Mouse (Mus musculus): ENCODE results near the gene Amfr.
"Not testable (repeated sequence)": the region's sequence is repeated elsewhere in the genome, so short reads cannot be mapped to it uniquely, and the experiment has no call there.

Gene Amfr

DNA sequence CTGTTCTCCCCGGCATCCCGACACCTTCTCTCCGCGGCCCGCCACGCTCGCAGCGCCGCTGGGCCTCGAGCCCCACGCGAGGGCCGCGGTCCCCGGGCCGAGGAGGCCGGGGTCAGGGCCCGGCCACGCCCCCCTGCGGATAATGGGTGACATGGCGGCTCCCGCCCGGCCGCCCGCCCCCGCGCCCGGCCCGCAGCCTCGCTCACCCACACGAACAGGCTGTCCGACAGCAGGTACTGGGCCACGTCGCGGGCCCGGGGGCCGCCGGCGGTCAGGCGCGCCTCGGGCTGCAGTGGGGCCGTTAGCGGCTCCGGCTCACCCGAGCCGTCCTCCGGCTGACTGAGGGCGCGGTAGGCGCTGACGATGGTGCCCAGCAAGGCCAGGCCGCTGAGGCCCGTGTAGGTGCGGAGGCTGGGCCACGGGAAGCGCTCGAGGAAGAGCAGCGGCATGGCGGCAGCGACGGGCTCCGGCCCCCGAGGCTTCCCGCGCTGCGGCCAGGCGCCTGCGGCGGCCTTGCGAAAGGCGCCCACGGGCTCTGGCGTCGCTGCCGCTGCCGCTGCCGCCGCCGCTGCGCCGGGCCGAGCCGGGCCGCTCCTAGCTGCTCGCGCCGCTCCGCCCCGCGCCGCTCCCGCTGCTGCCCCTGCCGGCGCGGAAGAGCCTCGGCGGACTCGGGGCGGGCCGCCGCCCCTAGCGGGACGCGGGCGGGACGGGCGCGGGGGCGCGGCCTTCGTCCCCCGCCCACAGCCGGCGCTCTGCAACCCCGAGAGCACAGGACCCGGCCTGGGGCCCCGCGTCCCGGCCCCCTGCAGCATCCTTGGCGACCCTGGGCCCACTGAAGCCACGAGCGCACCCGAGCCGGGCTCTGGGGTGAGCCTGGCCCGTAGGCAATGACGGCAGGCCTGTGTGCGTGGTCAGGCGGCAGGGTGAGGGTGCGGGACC, at the start of gene Amfr:
Amfr (minus strand) TSS at position 830 of the 939 bp plus-strand sequence.
- CTCF ChIA-PET, result interaction anchor here (0.5 kb wide), 1 partner anchor 9 kb away, joined by 3 read pairs; no protein-coding TSS in a partner anchor

DNA sequence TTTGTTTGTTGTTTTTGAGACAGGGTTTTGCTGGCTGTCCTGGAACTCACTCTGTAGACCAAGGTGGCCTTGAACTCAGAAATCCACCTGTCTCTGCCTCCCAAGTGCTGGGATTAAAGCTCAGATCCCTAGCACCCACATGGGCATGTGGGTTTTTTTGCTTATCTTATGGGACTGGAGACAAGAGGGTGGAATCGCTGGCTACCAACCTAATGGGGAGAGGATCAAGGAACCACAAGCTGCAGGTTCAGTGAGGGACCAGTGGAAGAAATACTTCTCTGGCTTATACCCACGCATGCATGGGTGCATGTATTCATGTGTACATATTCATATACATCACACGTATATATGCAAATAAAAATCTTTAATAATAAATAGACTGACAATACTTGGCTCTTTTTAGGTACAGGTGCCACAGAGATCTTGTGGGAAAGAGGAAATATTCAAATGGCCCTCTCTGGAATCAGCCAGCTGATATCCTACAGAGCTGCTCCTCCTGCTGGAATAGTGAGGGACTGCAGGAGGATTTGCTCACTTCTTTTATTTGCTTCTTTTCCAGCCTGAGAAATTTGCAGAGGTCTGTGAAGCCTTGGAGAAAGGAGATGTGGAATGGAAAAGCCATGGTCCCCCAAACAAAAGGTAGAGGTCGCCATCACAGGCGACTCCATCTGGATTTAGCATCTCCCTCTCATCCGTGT, 44.7 kb upstream of the Amfr start:
- CTCF ChIA-PET, result no interaction called here

DNA sequence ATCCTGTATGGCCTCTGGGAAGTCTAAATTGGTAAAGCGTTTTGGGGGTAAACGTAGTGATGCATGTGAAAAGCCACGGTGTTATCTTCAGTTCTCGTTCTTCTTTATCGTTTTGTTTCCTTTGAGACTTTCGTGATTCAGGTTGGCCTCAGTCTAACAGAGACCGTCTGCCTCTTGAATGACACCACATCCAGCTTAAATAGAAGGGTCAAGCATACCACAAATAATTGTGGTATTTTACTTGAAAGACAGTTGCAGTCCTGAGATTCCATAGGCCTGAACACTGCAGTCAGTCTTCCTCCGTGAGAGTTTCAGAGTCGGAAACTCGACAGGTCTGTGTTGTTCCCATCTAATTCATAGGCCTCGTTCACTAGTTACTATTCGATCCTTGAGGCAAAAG, 40.1 kb upstream of the Amfr start:
- CTCF ChIA-PET, result no interaction called here

DNA sequence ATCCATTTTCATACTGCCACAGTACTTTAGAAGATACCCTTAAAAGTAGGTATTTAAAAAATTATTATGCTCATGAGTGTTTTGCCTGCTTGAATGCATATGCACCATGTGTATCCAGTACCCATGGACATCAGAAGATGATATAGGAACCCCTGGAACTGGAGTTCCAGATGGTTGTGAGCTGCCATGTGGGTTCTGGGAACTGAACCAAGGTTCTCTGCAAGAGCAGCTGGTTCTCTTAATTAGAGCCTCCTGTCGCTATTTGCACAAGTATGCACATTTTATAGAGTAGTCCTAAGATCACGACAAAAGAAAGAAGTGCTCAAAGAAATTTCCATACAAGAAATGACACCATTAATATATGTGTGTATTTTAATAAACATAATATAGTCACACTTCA, 35.2 kb upstream of the Amfr start:
- CTCF ChIA-PET, result no interaction called here

DNA sequence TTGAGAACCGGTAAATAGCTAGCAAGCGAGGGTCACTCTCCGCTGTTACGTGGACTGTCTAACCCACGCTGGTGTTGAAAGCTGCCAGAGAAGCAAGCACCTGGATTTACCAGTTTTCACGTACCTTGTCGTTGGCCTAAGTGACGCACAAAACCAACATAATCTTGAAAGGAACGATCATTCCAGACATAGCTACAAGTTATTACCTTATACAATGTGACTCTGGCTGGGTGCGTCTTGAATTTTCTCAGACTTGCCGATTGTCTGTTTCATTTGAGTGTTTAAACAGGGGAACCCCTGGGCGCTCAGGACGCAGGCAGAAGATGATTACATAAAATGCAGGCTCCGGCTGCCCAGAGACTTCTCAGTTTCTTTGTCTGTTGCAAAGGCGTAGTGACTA, 25.2 kb upstream of the Amfr start:
- CTCF ChIA-PET, result no interaction called here

DNA sequence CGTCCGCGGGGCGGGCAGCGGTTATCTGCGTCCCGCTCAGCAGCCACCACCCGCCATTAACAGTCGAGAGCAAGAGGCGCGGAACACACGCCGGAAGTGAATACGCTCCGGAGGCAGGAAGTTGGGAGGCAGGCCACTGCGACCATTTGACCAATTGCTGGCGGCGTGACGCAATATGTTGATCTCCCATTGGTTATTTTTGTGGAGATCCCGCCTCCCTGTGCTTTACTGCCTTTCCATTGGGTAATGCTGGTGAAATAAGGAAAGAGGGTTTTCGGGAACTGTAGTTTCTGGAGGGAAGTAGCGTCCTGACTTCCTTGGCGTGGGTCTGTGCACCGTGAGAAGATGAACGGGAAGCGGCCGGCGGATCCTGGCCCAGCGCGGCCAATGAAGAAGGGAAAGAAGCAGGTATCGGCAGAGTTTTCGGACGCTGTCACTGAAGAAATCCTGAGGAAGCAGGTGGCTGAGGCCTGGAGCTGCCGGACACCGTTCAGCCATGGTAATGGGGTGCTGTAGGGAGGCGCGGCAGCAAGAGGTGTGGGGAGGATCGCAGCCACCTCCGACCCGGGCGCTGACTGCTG, 24.4 kb upstream of the Amfr start, which contains the start of the genes Nudt21 and Ogfod1:
Nudt21 (minus strand) TSS at position 88 of the 581 bp plus-strand sequence.
Ogfod1 (plus strand) TSS at position 255 of the 581 bp plus-strand sequence.
- CTCF ChIA-PET, result no interaction called here

DNA sequence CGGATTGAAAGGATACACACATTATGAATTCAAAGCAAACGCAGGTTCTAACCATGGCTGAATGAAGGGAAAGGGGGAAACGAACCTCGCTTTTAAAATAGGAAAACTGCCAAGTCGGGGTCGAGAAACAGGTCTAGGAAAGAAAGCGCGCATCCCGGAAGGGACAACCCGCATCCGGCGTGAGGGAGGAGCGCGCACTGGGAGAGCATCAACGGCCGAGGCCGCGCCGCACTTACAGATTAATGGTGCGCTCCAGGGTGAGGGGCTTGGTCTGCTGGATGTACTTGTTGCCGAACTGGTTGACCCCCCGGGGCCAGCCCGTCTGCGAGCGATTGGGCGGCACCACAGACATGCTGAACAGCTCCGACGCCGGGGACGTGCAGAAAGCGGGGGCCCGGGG, 23.9 kb upstream of the Amfr start:
- CTCF ChIA-PET, result not testable (repeated sequence)

DNA sequence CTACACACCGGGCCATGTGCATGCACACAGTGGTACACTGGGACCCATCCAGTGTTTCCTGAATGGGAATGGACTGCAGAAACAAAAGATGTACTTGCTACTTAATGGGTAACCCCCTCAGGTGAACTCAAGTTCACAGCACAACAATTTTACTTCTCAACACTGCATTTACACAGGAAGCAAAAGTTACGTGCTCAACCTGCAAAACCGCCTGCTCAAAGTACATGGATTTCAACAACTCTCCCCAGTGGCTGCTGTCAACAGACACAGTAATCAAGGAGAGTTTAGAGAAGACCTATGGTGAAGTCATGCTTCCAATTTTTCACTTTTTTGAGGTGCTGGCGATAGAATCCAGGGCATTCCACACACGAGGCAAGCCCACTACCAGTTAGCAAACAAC, 22.6 kb upstream of the Amfr start:
- CTCF ChIA-PET, result no interaction called here

DNA sequence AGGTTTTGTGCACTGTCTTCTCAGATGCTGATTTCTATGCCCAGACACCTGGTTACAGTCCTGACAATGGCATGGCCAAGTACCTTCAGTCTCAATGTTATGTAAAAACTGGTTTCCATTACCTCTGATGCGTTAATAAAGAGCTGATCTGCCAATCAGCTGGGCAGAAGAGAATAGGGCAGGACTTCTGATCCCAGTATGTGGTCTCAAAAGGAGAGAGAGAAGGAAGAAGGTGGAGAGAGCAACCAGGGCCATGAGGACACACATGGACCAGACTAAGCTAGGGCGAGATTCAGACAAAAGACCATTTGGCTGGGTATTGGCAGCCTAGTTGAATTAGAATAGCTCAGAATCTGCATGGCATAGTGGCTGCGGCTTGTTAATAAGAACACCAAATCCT, 21.0 kb upstream of the Amfr start:
- CTCF ChIA-PET, result no interaction called here

DNA sequence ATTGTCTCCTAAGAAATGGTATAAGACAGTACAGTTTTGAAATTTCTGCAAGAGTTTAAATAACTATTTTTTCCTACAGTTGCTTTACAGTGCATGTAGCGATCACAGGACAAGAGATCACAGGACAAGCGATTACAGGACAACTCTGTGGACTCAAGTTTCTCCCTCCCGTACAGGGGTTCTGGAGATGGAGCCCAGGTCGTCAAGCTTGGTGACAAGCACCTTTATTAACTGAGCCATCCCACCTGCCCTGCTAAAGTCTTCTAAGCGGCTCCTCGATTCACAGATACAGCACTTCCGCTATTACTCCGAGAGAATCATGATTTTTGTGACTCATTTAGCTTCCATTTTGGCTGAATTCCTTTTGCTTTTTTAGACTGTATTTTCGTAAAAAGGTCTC, 17.1 kb upstream of the Amfr start:
- CTCF ChIA-PET, result interaction anchor here (1.0 kb wide), 1 partner anchor 9 kb away, joined by 3 read pairs; no protein-coding TSS in a partner anchor

DNA sequence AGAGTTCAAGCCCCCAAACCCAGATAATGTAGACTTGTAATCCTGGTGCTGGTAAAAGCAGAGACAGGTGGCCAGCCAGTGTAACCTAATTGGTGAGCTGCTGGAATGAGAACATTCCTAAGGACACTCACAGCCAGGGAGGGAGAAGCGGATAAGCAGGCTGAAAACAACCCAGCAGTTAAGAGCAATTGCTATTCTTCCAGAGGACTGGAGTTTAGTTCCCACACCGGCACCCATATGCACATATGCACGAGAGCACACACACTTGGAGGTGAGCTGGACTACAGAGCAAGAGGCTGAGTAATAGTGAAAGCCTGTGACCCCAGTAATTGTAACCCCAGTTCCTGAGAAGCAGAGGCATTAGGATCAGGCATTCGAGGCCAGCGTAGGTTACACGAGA, 11.3 kb upstream of the Amfr start:
- CTCF ChIA-PET, result no interaction called here

DNA sequence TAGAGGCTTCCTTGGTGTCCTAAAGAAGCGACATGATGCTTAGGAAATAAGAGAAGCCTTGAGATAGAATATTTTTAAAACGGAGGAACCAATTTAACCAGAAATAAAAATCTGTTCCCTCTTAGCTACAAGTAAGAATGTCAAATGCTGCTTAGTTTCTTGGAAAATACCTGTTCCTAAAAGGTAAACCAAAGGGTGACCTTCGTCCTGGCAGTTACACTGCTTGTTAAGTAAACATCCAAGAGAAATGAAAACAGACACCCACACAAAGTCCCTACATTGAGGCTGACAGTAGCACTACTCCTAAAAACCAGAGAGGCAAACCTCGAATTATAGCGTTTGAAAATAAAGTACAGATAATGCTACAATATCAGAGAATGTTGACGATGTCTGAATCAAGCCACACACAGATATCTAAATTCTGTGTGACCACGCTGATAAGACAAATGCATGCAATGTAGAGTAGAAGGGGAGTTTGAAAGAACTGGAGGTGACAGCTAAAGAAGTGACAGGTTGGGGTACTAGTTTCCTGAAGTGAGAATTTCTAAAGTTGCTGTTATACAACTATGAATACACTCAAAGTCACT, 477 bp upstream of the Amfr start:
- CTCF ChIA-PET, result no interaction called here

DNA sequence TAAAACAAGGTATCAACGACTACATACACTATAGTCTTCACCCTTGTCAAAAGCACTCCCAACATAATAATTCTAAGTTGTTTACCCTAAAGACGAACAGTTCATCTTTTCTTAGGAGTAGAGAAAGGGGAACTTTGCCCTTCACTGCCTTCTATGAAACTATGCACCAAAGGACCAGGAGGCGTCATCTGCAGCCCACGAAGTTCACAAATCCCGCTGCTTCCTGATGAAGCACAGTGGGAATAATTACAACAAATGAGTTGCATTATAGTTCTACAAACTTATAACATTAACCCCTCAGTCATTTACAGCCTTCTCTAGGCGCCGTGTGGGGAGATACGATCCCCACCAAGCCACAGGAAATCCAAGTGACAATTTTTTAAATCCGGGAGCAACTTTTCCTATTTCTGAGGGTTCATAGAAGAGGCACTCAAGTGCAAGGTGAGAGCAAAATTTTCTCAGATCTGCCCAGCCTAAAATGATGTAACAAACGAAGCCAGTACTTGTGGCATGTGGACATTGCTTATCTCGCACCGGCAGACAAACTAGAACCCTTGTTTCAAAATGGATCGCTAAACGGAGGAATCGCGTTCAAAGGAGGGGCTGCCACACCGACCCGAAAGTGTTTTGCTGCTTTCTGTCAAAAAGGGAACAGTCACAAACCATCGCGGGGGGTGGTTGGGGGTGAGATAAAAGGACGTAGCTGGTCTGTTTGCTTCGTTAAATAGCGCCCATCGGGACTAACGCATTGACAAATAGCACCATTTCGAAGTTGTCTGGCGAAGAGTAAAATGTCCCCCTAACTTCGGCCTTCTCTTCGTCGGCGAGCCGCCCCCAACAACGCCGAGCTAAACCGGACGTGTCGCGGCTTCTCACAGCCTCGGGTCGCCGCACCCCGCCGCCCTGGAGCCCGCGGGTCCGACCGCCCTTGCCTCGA, 1.3 kb downstream of the Amfr start:
- CTCF ChIA-PET, result no interaction called here

DNA sequence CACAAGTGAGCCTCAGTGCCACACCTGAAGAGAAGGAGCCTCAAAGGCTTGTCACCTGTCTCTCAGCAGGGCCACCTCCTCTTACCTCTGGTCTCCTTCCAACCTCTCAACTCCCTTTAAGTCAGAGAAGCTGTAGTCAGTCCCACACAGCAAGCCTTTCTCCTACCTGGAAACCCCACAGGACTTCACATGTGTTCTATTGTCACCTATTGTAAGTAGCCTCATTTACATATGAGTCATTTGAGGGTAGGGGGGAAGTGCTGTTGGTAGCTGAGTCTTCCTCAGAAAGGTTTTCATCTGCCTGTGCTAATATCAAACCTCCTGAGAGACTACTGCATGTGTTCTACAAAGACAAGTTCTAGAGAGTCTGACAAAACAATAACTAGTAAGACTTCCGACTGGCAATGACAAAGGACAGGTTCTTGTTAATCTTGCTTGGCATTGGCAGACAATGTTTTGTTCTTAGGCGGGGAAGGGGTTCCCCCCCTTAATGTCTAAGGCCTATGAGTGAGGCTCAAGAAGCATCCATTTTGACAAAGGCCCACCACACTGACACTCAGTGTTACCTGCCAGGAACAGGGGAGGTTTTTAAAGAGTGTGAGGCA, 2.4 kb downstream of the Amfr start:
- CTCF ChIA-PET, result no interaction called here

DNA sequence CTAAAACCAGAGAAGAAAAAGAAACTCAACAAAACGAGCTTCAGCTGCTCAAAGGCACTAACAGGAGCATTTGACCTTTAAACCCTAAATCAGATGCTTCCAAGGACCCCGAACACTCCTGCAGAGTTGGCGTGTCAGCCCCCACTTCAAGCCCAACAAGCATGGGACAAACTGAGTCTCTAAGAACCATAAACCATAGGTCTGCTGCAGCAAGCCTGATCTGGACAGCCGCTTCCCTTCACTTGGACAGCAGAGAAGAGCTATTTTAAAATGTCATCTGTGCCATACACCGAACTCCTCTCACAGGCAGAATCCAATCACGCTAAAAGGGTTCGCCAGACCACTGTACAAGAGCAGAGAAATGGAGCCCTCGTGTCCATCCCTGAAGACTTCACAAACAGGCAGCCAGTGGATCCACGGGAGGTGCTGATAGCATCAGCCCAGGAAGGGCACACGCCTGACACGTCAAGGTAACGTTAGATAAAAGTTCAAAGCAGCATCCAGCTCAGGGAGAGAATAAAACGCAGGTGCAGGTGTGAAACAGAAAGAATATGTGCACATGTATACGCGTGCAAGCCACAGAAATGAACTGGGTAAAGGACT, 3.3 kb downstream of the Amfr start:
- CTCF ChIA-PET, result no interaction called here

DNA sequence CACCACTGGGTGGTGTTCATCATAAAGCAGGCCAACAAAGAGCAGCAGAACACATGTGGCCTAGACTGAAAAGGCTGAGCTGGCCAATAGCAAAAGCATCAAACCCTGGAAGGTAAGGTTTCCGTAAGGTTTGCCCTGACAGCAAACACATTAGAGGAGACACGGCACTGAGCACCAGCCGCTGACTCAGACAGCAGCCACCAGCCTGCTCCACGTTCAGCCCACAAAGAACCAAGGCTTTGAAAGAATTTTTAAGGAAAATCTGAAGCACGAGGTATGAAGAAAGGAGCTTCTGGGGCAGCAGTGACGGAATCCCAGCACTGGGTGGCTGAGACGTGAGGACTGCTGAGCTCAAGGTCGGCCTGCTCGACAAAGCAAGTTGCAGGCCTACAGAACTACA, 8.5 kb downstream of the Amfr start:
- CTCF ChIA-PET, result no interaction called here

DNA sequence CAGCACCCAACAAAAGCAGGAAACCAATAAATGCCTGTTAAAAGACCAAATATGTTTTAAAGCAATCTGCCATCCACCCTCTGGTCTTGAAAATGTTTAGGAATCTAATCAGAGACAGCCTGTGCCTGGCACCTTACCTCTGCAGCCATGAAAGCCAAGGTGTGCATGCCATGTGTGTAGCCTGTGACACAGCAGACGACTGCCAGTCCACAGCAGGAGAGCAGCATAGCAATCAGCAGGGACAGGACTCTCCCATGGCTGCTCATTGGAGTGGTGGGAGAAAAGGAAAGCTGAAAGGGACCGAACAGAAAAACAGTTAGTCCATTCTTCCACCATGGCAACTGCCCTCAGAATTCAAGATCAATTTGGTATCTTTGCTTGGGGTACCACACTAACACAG, 13.7 kb downstream of the Amfr start:
- CTCF ChIA-PET, result no interaction called here

DNA sequence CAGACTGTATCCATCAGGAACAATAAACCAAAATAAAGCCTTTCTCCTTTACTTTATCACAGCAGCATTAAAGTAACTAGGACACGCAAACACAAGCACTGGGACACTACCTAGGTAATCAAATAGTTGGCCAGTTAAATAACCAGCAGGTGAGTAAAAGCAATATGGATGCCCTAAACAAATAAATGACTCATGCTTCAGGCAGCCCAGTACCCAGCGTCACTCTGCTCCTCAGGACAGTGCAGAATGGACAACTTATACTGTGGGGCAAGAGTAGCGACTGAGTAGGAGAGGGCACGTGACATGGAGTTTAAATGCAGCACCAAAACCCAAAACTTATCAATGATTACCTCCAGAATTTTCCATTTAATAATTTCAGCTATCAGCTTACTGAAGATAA, 22.9 kb downstream of the Amfr start:
- CTCF ChIA-PET, result no interaction called here

DNA sequence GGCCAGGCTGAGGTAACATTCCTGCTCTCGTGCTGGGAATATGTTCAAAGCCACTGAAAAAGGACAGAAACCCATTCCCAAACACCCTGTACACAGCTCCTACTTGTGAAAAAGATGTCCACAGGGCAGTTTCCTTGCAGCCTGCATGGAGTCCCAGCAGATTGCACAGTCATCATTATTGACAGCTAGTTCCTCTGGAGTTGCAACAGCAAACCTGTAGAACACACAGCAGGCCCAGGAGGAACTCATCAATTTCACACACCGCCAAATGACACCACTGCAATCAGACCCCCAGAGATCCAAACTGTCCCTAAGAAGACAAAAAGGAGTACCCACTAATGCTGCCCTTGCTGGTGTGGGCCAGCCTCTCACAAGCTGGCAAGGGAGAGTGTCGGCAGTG, 27.9 kb downstream of the Amfr start:
- CTCF ChIA-PET, result no interaction called here

DNA sequence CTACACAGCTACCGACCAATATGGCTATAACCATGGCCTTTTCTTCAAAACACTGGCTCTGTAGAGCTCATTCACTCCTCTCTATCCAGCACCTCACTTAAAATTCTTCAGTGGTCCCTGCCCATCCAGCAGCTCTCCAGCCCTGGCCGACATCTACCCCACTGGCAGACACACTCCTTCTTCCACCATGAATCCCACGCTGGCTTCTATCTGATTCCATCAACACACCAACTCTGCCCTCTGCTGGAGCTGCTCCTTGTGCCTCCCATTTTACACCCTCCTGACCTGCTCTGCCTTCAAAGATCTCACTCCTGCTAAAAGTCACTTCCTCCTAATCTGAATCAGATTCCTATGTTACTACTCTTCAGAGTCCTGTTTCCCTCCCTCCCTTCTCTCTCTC, 28.8 kb downstream of the Amfr start:
- CTCF ChIA-PET, result no interaction called here

Measured in spleen, embryonic (tissue).